Mouse (Mus musculus) spleen, adult 2 months (tissue): ENCODE data around the gene Adgrl1.

Source experiments
- CTCF ChIP-seq: fragments of 200-500 bp; IDR thresholded peaks from 2 replicates; pipeline ENCODE4 v1.5.1; 2011; ENCODE audit warnings: mild to moderate bottlenecking, inconsistent platforms; ENCODE audit not compliant: insufficient read depth, insufficient read length, insufficient replicate concordance; ENCODE audit errors: extremely low read depth
- POLR2A ChIP-seq: fragments of 200-500 bp; IDR thresholded peaks from 2 replicates; pipeline ENCODE4 v1.6.1; 2011; ENCODE audit warnings: low read depth, low read length, inconsistent platforms

GRCm38 (mm10) chr8:83934222-83934621 is 34.3 kb downstream of the Adgrl1 start:
- no peak for TF ChIP-seq POLR2A
- TF ChIP-seq CTCF: no peak
